8 mouse cellular contexts compared by ENCODE assay signal in genomic region chr19:6926559-6927255, GRCm38 (mm10). TPM values are rescaled to one million over a fixed set of nuclear protein-coding genes. Genes with fewer than 3 reads are reported as not detected.
A peak's percentile ranks its signal among the peaks of the same experiment; 100 is the strongest.
DNase-seq lines count a peak whose midpoint lies in the region; ATAC-seq and TF ChIP-seq lines count a peak whose summit lies in the region.

No protein-coding gene starts in this region.

- H3K27me3 ChIP-seq in forebrain, postnatal 0 days (ENCODE audit: insufficient read depth, low read length): peaks cover 53% of the 10 kb centered on the region

- peak; percentile 31 for DNase-seq in thymus, postnatal 0 days (ENCODE audit: low spot score)
- DNase-seq in thymus, postnatal 10 days (ENCODE audit: low spot score in 2 of 2): no peak
- DNase-seq in forebrain, postnatal 0 days: no peak
- peak; percentile 74 for DNase-seq in kidney, postnatal 14 days
- DNase-seq in naive thymus-derived CD4-positive, alpha-beta T cell, adult 2 months (ENCODE audit: low read depth): peak; percentile 64
- no peak for DNase-seq in gastrocnemius, postnatal 10 days
- DNase-seq in spleen, adult 12 weeks (ENCODE audit: low spot score): no peak
- no peak for DNase-seq in left cerebral cortex, adult 18-20 months (ENCODE audit: low spot score in 2 of 2)

- H3K4me3 ChIP-seq in forebrain, postnatal 0 days (ENCODE audit: low read depth, low read length): no peak overlapping the region

- peak overlapping the region; percentile 36 for H3K4me2 ChIP-seq in forebrain, postnatal 0 days (ENCODE audit: low read depth)

- H3K9ac ChIP-seq in forebrain, postnatal 0 days: no peak overlapping the region

- no peaks in the 10 kb centered on the region for H3K36me3 ChIP-seq in forebrain, postnatal 0 days (ENCODE audit: insufficient read depth)

- no peak for ATAC-seq in forebrain, postnatal 0 days

- WGBS in forebrain, postnatal 0 days: 13% methylated on average over 26 of the region's 26 CpGs

- no peaks in the 10 kb centered on the region for H3K4me1 ChIP-seq in forebrain, postnatal 0 days (ENCODE audit: insufficient read depth)

- TF ChIP-seq CTCF in forebrain, postnatal 0 days (IDR thresholded peaks at IDR 0.05; ENCODE audit: low read depth): no peak

- no peaks in the 10 kb centered on the region for H3K9me3 ChIP-seq in forebrain, postnatal 0 days (ENCODE audit: low read length)

- no peak overlapping the region for H3K27ac ChIP-seq in forebrain, postnatal 0 days (ENCODE audit: low read depth, low read length)

RNA-seq across cellular contexts. Expression of gene Catsperz, which starts 1.5 kb away (rescaled TPM):
- polyA plus RNA-seq in thymus, postnatal 0 days (2015; fragmentation: Nextera tagmentation; extraction: Ambion mirVana): 7.4 and 8.0 TPM in 2 replicates
- 0.71 and 1.6 TPM in 2 replicates for total RNA-seq in forebrain, postnatal 0 days (2014; rRNA removed)
- 1.2 and 2.4 TPM in 2 replicates for polyA plus RNA-seq in forebrain, postnatal 0 days (2015; fragmentation: Nextera tagmentation; extraction: Ambion mirVana)
- total RNA-seq in gastrocnemius, postnatal 10 days (2021): not detected
- total RNA-seq in left cerebral cortex, adult 18-20 months (2021): 10 to 100 TPM; 16.9 to 22.5 TPM

RNA-seq across cellular contexts. Expression of gene Esrra, which starts 5.1 kb away (rescaled TPM):
- 11.4 and 13.7 TPM in 2 replicates for polyA plus RNA-seq in thymus, postnatal 0 days (2015; fragmentation: Nextera tagmentation; extraction: Ambion mirVana)
- total RNA-seq in forebrain, postnatal 0 days (2014; rRNA removed): 42.6 and 43.0 TPM in 2 replicates
- polyA plus RNA-seq in forebrain, postnatal 0 days (2015; fragmentation: Nextera tagmentation; extraction: Ambion mirVana): 6.4 and 8.4 TPM in 2 replicates
- 10 to 100 TPM; 45.8 to 45.9 TPM for total RNA-seq in gastrocnemius, postnatal 10 days (2021)
- total RNA-seq in left cerebral cortex, adult 18-20 months (2021): 10 to 100 TPM; 69.5 to 72.2 TPM

RNA-seq across cellular contexts. Expression of gene Kcnk4, which starts 7.6 kb away (rescaled TPM):
- polyA plus RNA-seq in thymus, postnatal 0 days (2015; fragmentation: Nextera tagmentation; extraction: Ambion mirVana): 3.6 and 5.0 TPM in 2 replicates
- 8.8 and 12.7 TPM in 2 replicates for total RNA-seq in forebrain, postnatal 0 days (2014; rRNA removed)
- polyA plus RNA-seq in forebrain, postnatal 0 days (2015; fragmentation: Nextera tagmentation; extraction: Ambion mirVana): 8.6 and 8.7 TPM in 2 replicates
- not detected for total RNA-seq in gastrocnemius, postnatal 10 days (2021)
- 10 to 100 TPM; 29.2 to 37.4 TPM for total RNA-seq in left cerebral cortex, adult 18-20 months (2021)

RNA-seq across cellular contexts. Expression of gene Bad, which starts 15.0 kb away (rescaled TPM):
- polyA plus RNA-seq in thymus, postnatal 0 days (2015; fragmentation: Nextera tagmentation; extraction: Ambion mirVana): 66.7 and 69.9 TPM in 2 replicates
- 56.5 and 94.9 TPM in 2 replicates for total RNA-seq in forebrain, postnatal 0 days (2014; rRNA removed)
- 95.3 and 111 TPM in 2 replicates for polyA plus RNA-seq in forebrain, postnatal 0 days (2015; fragmentation: Nextera tagmentation; extraction: Ambion mirVana)
- total RNA-seq in gastrocnemius, postnatal 10 days (2021): 10 to 100 TPM; 16.0 to 21.4 TPM
- total RNA-seq in left cerebral cortex, adult 18-20 months (2021): 10 to 100 TPM; 39.0 to 40.5 TPM

RNA-seq across cellular contexts. Expression of gene Gpr137, which starts 15.6 kb away (rescaled TPM):
- polyA plus RNA-seq in thymus, postnatal 0 days (2015; fragmentation: Nextera tagmentation; extraction: Ambion mirVana): 12.3 and 19.5 TPM in 2 replicates
- total RNA-seq in forebrain, postnatal 0 days (2014; rRNA removed): 65.4 and 75.2 TPM in 2 replicates
- 68.5 and 77.6 TPM in 2 replicates for polyA plus RNA-seq in forebrain, postnatal 0 days (2015; fragmentation: Nextera tagmentation; extraction: Ambion mirVana)
- 1 to 10 TPM; 8.9 to 10.0 TPM for total RNA-seq in gastrocnemius, postnatal 10 days (2021)
- total RNA-seq in left cerebral cortex, adult 18-20 months (2021): 100 to 1,000 TPM; 103 to 106 TPM

Comparison
In these comparisons a context has a peak if more than half of its experiments do, and no peak if none do; other contexts are left out.
1. DNase-seq: peak in thymus, postnatal 0 days (single experiment), kidney, postnatal 14 days (single experiment) and naive thymus-derived CD4-positive, alpha-beta T cell, adult 2 months (single experiment); none in thymus, postnatal 10 days (0 of 2), forebrain, postnatal 0 days (single experiment), gastrocnemius, postnatal 10 days (single experiment), spleen, adult 12 weeks (single experiment) and left cerebral cortex, adult 18-20 months (0 of 2).